ENCODE assay signal across 11 mouse cellular contexts in genomic region chr9:65555621-65556020, GRCm38 (mm10). TPM values are rescaled to one million over a fixed set of nuclear protein-coding genes. Genes with fewer than 3 reads are reported as not detected.
DNase-seq lines count a peak whose midpoint lies in the region; ATAC-seq and TF ChIP-seq lines count a peak whose summit lies in the region.
"Had no signal": no experiment of that assay in that cellular context is flagged by ENCODE, and none has a peak within 500 bp of the region (broad histone marks: within the 10 kb centered on the region; RNA-seq: fewer than 3 reads in every experiment).

No protein-coding gene starts in this region.

- H3K4me1 ChIP-seq in liver, adult 2 months (ENCODE audit: control insufficient read depth, insufficient read depth, low read length): peaks cover 2% of the 10 kb centered on the region
- H3K4me1 ChIP-seq in liver, postnatal 0 days (ENCODE audit: insufficient read depth): peaks cover 56% of the 10 kb centered on the region

- H3K9me3 ChIP-seq in liver, postnatal 0 days (ENCODE audit: low read length): no peaks in the 10 kb centered on the region
- H3K9me3 ChIP-seq: hindbrain, embryonic 13.5 days had no signal

- TF ChIP-seq EP300 in liver, postnatal 0 days (IDR thresholded peaks at IDR 0.05; ENCODE audit: low read depth): no peak

- H3K79me2 ChIP-seq in liver, adult 2 months (ENCODE audit: control insufficient read depth, insufficient read depth, low read length): no peaks in the 10 kb centered on the region

- intact Hi-C loops in gastrocnemius, adult 2 months (cut with DNase I): no loop called here
- intact Hi-C loops in gastrocnemius, postnatal 36 days (cut with DNase I): no loop called here

- H3K27ac ChIP-seq in gastrocnemius, adult 2 months: peak overlapping the region; percentile 68
- H3K27ac ChIP-seq in liver, adult 2 months (replicated peaks; ENCODE audit: insufficient read depth, low read depth, low read length): peak overlapping the region; percentile 18; the same call in 1 of the 2 replicates
- peak overlapping the region; percentile 89 for H3K27ac ChIP-seq in liver, postnatal 0 days (ENCODE audit: low read depth)
- H3K27ac ChIP-seq: hindbrain, embryonic 13.5 days had no signal

- TF ChIP-seq POLR2A in liver, adult 2 months (IDR thresholded peaks at IDR 0.05; ENCODE audit: extremely low read depth, insufficient read depth, low read length): no peak

- H3K36me3 ChIP-seq in liver, adult 2 months (ENCODE audit: control insufficient read depth, insufficient read depth, low read length): no peaks in the 10 kb centered on the region
- peaks cover 73% of the 10 kb centered on the region for H3K36me3 ChIP-seq in liver, postnatal 0 days (replicated peaks; ENCODE audit: insufficient read depth, low read length)

- no peak for TF ChIP-seq CTCF in gastrocnemius, adult 2 months (IDR thresholded peaks at IDR 0.05)
- no peak for TF ChIP-seq CTCF in liver, adult 2 months (IDR thresholded peaks at IDR 0.05; ENCODE audit: low read depth, low read length)
- TF ChIP-seq CTCF in liver, postnatal 0 days (IDR thresholded peaks at IDR 0.05; ENCODE audit: low read depth): no peak

- DNase-seq in gastrocnemius, adult 2 months: no peak
- DNase-seq in gastrocnemius, postnatal 36 days: no peak
- no peak for DNase-seq in liver, adult 2 months (ENCODE audit: extremely low read depth, low read depth, low spot score)
- no peak for DNase-seq in liver
- DNase-seq in liver, postnatal 0 days: no peak
- no peak for DNase-seq in thymus, postnatal 10 days (ENCODE audit: low spot score in 2 of 2)
- no peak for DNase-seq in lung, postnatal 25 days (ENCODE audit: low spot score)
- DNase-seq: cerebellum, adult 11-12 months had no signal

- no peaks in the 10 kb centered on the region for H3K27me3 ChIP-seq in liver, adult 2 months (ENCODE audit: control insufficient read depth, insufficient read depth, low read length)
- no peaks in the 10 kb centered on the region for H3K27me3 ChIP-seq in liver, postnatal 0 days (ENCODE audit: insufficient read depth, low read length)
- H3K27me3 ChIP-seq: hindbrain, embryonic 13.5 days had no signal

- H3K4me2 ChIP-seq in liver, postnatal 0 days (ENCODE audit: low read depth, low read length): peak overlapping the region; percentile 62
- H3K4me2 ChIP-seq: hindbrain, embryonic 13.5 days had no signal

- H3K4me3 ChIP-seq in gastrocnemius, adult 2 months: no peak overlapping the region
- no peak overlapping the region for H3K4me3 ChIP-seq in liver, adult 2 months (ENCODE audit: insufficient read depth, low read depth, low read length)
- H3K4me3 ChIP-seq in liver, postnatal 0 days (ENCODE audit: low read depth, low read length): no peak overlapping the region
- H3K4me3 ChIP-seq: hindbrain, embryonic 13.5 days had no signal

- peak; percentile 18; the same call in 1 of the 2 replicates for ATAC-seq in erythroid progenitor cell, adult 5-6 weeks (replicated peaks; ENCODE audit: low FRiP score, poor library complexity, severe bottlenecking)
- no peak for ATAC-seq in liver, postnatal 0 days

- H3K9ac ChIP-seq in liver, adult 2 months (ENCODE audit: low read depth, low read length): no peak overlapping the region
- H3K9ac ChIP-seq in liver, postnatal 0 days (replicated peaks): peak overlapping the region; percentile 18; the same call in 1 of the 2 replicates

- 82% methylated on average over 4 of the region's 4 CpGs for WGBS in liver, adult 2 months
- 76% methylated on average over 4 of the region's 4 CpGs for WGBS in liver, postnatal 0 days (ENCODE audit: insufficient replicate concordance)

RNA-seq across cellular contexts. Expression of gene Plekho2, which starts 24.2 kb away (rescaled TPM):
- total RNA-seq in gastrocnemius, adult 2 months (2021): 1 to 10 TPM; 4.4 to 4.5 TPM
- total RNA-seq in gastrocnemius, postnatal 36 days (2021): 1 to 10 TPM; 5.2 to 5.9 TPM
- total RNA-seq in liver, adult 2 months (2014; rRNA removed): 1.4 and 2.2 TPM in 2 replicates
- polyA plus RNA-seq in liver, adult 2 months (2012; rRNA removed): 2.9 and 5.4 TPM in 2 replicates
- 32.3 and 42.2 TPM in 2 replicates for total RNA-seq in erythroid progenitor cell, adult 5-6 weeks (2015; ENCODE audit: low replicate concordance)
- 48.6 and 54.6 TPM in 2 replicates for total RNA-seq in erythroid progenitor cell, adult 5-6 weeks (2017; ENCODE audit: low replicate concordance)
- polyA plus RNA-seq in liver, postnatal 0 days (2015; fragmentation: Nextera tagmentation; extraction: Ambion mirVana): 14.3 and 14.5 TPM in 2 replicates

RNA-seq across cellular contexts. Expression of gene Pif1, which starts 31.3 kb away (rescaled TPM):
- total RNA-seq in gastrocnemius, adult 2 months (2021): not detected
- total RNA-seq in gastrocnemius, postnatal 36 days (2021): under 1 TPM in 1 of 2 experiments, not detected in 1; 0.92 TPM
- total RNA-seq in liver, adult 2 months (2014; rRNA removed): 0.20 TPM in 1 of 2 replicates, not detected in the other
- polyA plus RNA-seq in liver, adult 2 months (2012; rRNA removed): 0.04 TPM in 1 of 2 replicates, not detected in the other
- 75.0 and 77.1 TPM in 2 replicates for total RNA-seq in erythroid progenitor cell, adult 5-6 weeks (2015; ENCODE audit: low replicate concordance)
- total RNA-seq in erythroid progenitor cell, adult 5-6 weeks (2017; ENCODE audit: low replicate concordance): 68.7 and 94.9 TPM in 2 replicates
- 3.2 and 3.5 TPM in 2 replicates for polyA plus RNA-seq in liver, postnatal 0 days (2015; fragmentation: Nextera tagmentation; extraction: Ambion mirVana)
- total RNA-seq: adrenal gland, adult 18-20 months had no signal

RNA-seq across cellular contexts. Expression of gene Ankdd1a, which starts 35.6 kb away (rescaled TPM):
- total RNA-seq in gastrocnemius, adult 2 months (2021): not detected
- total RNA-seq in gastrocnemius, postnatal 36 days (2021): not detected
- total RNA-seq in liver, adult 2 months (2014; rRNA removed): not detected in 2 replicates
- not detected in 2 replicates for polyA plus RNA-seq in liver, adult 2 months (2012; rRNA removed)
- total RNA-seq in erythroid progenitor cell, adult 5-6 weeks (2015; ENCODE audit: low replicate concordance): not detected in 2 replicates
- not detected in 2 replicates for total RNA-seq in erythroid progenitor cell, adult 5-6 weeks (2017; ENCODE audit: low replicate concordance)
- not detected in 2 replicates for polyA plus RNA-seq in liver, postnatal 0 days (2015; fragmentation: Nextera tagmentation; extraction: Ambion mirVana)

Comparison
In these comparisons a context has a peak if more than half of its experiments do, and no peak if none do; other contexts are left out.
1. H3K27ac ChIP-seq: peak in every context shown above with its lines; median percentile 89 in liver, postnatal 0 days; 68 in gastrocnemius, adult 2 months; 18 in liver, adult 2 months.
2. RNA of gene Plekho2, which starts 24.2 kb away (total RNA-seq): 32.3 to 54.6 TPM in erythroid progenitor cell, adult 5-6 weeks; 5.2 to 5.9 TPM in gastrocnemius, postnatal 36 days, 4.4 to 4.5 TPM in gastrocnemius, adult 2 months and 1.4 to 2.2 TPM in liver, adult 2 months; every median in the first group is over 4 times any median in the second.
3. RNA of gene Pif1, which starts 31.3 kb away (total RNA-seq): 68.7 to 94.9 TPM in erythroid progenitor cell, adult 5-6 weeks; 0.92 TPM in gastrocnemius, postnatal 36 days, 0.20 TPM in liver, adult 2 months and not detected in gastrocnemius, adult 2 months; every median in the first group is over 10 times any median in the second.